Mouse (Mus musculus): Measurements from ENCODE around the gene Olfr1246.
"Not testable (repeated sequence)": the region's sequence is repeated elsewhere in the genome, so short reads cannot be mapped to it uniquely, and the experiment has no call there.

Gene Olfr1246

GRCm38 (mm10) chr2:89593057-89593456 lies at the start of gene Olfr1246:
Gene Olfr1246, minus strand, starts transcription at chr2:89593157.
- DNase-seq (ENCODE audit: low spot score in 2 of 2): no peak

GRCm38 (mm10) chr2:89634883-89635282 lies 41.9 kb upstream of the Olfr1246 start, which contains the start of gene Olfr1249:
Gene Olfr1249, minus strand, starts transcription at chr2:89634983.
- DNase-seq (ENCODE audit: low spot score in 2 of 2): no peak

GRCm38 (mm10) chr2:89618145-89618544 lies 25.2 kb upstream of the Olfr1246 start, which contains the start of gene Olfr1248:
Gene Olfr1248, minus strand, starts transcription at chr2:89618245.
- not testable (repeated sequence) for DNase-seq (ENCODE audit: low spot score in 2 of 2)

- no peak for DNase-seq (ENCODE audit: low spot score in 2 of 2)
These were observed 21.1 kb upstream of the Olfr1246 start, which contains the start of gene Olfr1247 for GRCm38 (mm10) chr2:89614030-89614429. Gene Olfr1247, minus strand, starts transcription at chr2:89614130.

- DNase-seq (ENCODE audit: low spot score in 2 of 2): no peak
These were observed 14.6 kb downstream of the Olfr1246 start, which contains the start of gene Olfr1245 for GRCm38 (mm10) chr2:89578347-89578746. Gene Olfr1245, minus strand, starts transcription at chr2:89578447.

GRCm38 (mm10) chr2:89562706-89563105 lies 30.3 kb downstream of the Olfr1246 start:
- DNase-seq (ENCODE audit: low spot score in 2 of 2): not testable (repeated sequence)

DNA sequence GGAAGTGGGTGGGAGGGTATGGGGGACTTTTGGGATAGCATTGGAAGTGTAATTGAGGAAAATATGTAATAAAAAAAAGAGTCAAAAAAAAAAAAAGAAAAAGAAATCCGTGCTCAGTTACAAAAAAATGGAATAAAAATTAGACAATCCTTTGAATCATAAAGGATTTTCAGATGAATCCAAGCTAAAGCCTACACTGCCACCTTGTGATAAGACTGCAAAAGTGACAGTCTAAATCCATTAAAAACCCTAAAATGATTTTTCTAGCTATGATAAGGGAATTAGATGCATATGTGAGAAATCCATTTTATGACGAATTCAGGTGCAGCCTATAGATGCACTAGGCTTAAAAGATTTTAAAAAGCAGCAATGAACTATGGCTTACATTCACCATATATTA lies 48.4 kb downstream of the Olfr1246 start:
- no peak for DNase-seq (ENCODE audit: low spot score in 2 of 2)

DNA sequence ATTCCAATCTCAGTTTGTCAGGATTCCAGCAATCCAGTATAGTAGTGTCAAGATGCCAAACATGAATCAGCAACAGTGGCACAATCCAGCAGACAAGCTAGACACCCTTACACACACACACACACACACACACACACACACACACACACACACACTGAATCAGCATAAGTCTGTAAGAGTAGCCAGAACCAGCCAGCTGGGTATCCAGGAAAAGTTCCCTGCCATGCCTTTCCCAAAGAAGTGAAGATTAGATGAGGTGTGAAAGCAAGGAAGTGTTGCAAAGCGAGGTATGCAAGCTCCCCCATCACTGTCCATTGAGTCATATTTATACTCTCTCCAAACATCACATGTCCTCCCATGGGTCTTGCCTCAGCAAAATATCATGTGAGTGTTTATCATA lies 53.0 kb downstream of the Olfr1246 start:
- DNase-seq (ENCODE audit: low spot score in 2 of 2): peak; percentile 6 to 8
